Mouse (Mus musculus) neutrophil, adult 5-6 weeks (primary cell): ENCODE data around the gene Nub1. TPM values are rescaled to one million over a fixed set of nuclear protein-coding genes. Genes with fewer than 3 reads are reported as not detected.
"Not testable (repeated sequence)": the region's sequence is repeated elsewhere in the genome, so short reads cannot be mapped to it uniquely, and the experiment has no call there.

Experiments
- ATAC-seq: fragments of 151-379, 151-347 bp; 2 replicates; pipeline ENCODE4 v1.8.0; 2017; ENCODE audit warnings: mild to moderate bottlenecking, moderate TSS enrichment; ENCODE audit not compliant: insufficient number of reproducible peaks, poor library complexity, low FRiP score, severe bottlenecking; ENCODE audit errors: extremely low read depth
- total RNA-seq: library from RNA; stranded (forward); fragments of 200-1000 nt; gene quantifications from 2 replicates; pipeline ENCODE4 v1.2.3, GENCODE M21; 2017

Gene Nub1
- total RNA-seq, 1 experiment from 2014 or later = 96.3 TPM

- ATAC-seq = not testable (repeated sequence)
Measured at GRCm38 (mm10) chr5:24686671-24687420, 1.5 kb downstream of the Nub1 start.

GRCm38 (mm10) chr5:24687696-24688095 lies 2.4 kb downstream of the Nub1 start:
- ATAC-seq = peak; percentile 56

GRCm38 (mm10) chr5:24696704-24697103 lies 11.4 kb downstream of the Nub1 start:
- no peak for ATAC-seq

GRCm38 (mm10) chr5:24701271-24701670 lies 15.9 kb downstream of the Nub1 start:
- ATAC-seq = no peak

- no peak for ATAC-seq
Measured at GRCm38 (mm10) chr5:24704615-24705014, 19.3 kb downstream of the Nub1 start.

- ATAC-seq = no peak
Measured at GRCm38 (mm10) chr5:24709962-24710361, 24.6 kb downstream of the Nub1 start.

- ATAC-seq = no peak
Measured at GRCm38 (mm10) chr5:24711615-24712014, 26.3 kb downstream of the Nub1 start.

- no peak for ATAC-seq
Measured at GRCm38 (mm10) chr5:24713199-24713598, 27.9 kb downstream of the Nub1 start.

GRCm38 (mm10) chr5:24713987-24714386 lies 28.7 kb downstream of the Nub1 start:
- ATAC-seq = no peak

GRCm38 (mm10) chr5:24718076-24718475 lies 32.7 kb downstream of the Nub1 start:
- no peak for ATAC-seq

- no peak for ATAC-seq
Measured at GRCm38 (mm10) chr5:24719852-24720251, 34.5 kb downstream of the Nub1 start.

- ATAC-seq = no peak
Measured at GRCm38 (mm10) chr5:24723527-24724269, 38.4 kb downstream of the Nub1 start.

GRCm38 (mm10) chr5:24724270-24724634 lies 38.9 kb downstream of the Nub1 start:
- ATAC-seq = no peak

GRCm38 (mm10) chr5:24724805-24725204 lies 39.5 kb downstream of the Nub1 start:
- no peak for ATAC-seq

GRCm38 (mm10) chr5:24725897-24726296 lies 40.6 kb downstream of the Nub1 start:
- ATAC-seq = no peak

GRCm38 (mm10) chr5:24726901-24727836 lies 41.8 kb downstream of the Nub1 start:
- no peak for ATAC-seq

- ATAC-seq = no peak
Measured at GRCm38 (mm10) chr5:24729797-24730487, 44.6 kb downstream of the Nub1 start.

GRCm38 (mm10) chr5:24730488-24730871 lies 45.1 kb downstream of the Nub1 start, which contains the start of gene Wdr86:
Wdr86 (minus strand) TSS chr5:24730727.
- no peak for ATAC-seq

GRCm38 (mm10) chr5:24730986-24731385 lies 45.7 kb downstream of the Nub1 start:
- no peak for ATAC-seq
